Mouse (Mus musculus) frontal cortex, postnatal 10 days (tissue): ENCODE data around the gene Il3ra.

Experiments used
- DNase-seq, 2 experiments: peaks; one replicate each; pipeline ENCODE4 v3.0.0; 2022; ENCODE audit warnings: low spot score in 2 of 2, mixed read lengths in 1 of 2

Il3ra gene

GRCm38 (mm10) chr14:14354511-14355359, 8.7 kb downstream of the Il3ra start:
- DNase-seq: peak; percentile 7 to 9

GRCm38 (mm10) chr14:14355360-14355646, 9.2 kb downstream of the Il3ra start:
- peak; percentile 5 to 7 for DNase-seq

GRCm38 (mm10) chr14:14395535-14395934, 49.5 kb downstream of the Il3ra start:
- no peak for DNase-seq

- no peak for DNase-seq
Measured at GRCm38 (mm10) chr14:14400998-14401397, 54.9 kb downstream of the Il3ra start, which contains the start of gene Olfr721-ps1. Gene Olfr721-ps1 (plus strand): TSS chr14:14401298.
